Mouse (Mus musculus) E14TG2a.4 (cell line): ENCODE data around the gene Fgfbp1.

Experiments used
- H3K27me3 ChIP-seq: 2 replicates; pipeline ENCODE4 v1.6.1; 2014; ENCODE audit warnings: low read length, control low read depth; ENCODE audit not compliant: insufficient read depth
- H3K36me3 ChIP-seq: 2 replicates; pipeline ENCODE4 v1.6.1; 2014; ENCODE audit warnings: low read length, control low read depth; ENCODE audit not compliant: insufficient read depth
- H3K4me1 ChIP-seq: replicated peaks from 2 replicates; pipeline ENCODE4 v1.6.1; 2014; ENCODE audit warnings: low read depth, low read length, control low read depth
- H3K4me3 ChIP-seq: replicated peaks from 2 replicates; pipeline ENCODE4 v1.5.1; 2014; ENCODE audit warnings: mild to moderate bottlenecking, low read length
- H3K9me3 ChIP-seq: 2 replicates; pipeline ENCODE4 v1.6.1; 2014; ENCODE audit warnings: low read length, control low read depth
- CTCF ChIP-seq: conservative IDR thresholded peaks from 2 replicates; pipeline ENCODE4 v1.5.1; 2014; ENCODE audit warnings: low read length
- NANOG ChIP-seq: IDR thresholded peaks from 2 replicates; pipeline ENCODE4 v1.6.1; 2014; ENCODE audit warnings: borderline replicate concordance, low read length, mixed read lengths
- POU5F1 ChIP-seq: IDR thresholded peaks from 2 replicates; pipeline ENCODE4 v1.6.1; 2014; ENCODE audit warnings: low read length, borderline replicate concordance

Fgfbp1 gene

DNA sequence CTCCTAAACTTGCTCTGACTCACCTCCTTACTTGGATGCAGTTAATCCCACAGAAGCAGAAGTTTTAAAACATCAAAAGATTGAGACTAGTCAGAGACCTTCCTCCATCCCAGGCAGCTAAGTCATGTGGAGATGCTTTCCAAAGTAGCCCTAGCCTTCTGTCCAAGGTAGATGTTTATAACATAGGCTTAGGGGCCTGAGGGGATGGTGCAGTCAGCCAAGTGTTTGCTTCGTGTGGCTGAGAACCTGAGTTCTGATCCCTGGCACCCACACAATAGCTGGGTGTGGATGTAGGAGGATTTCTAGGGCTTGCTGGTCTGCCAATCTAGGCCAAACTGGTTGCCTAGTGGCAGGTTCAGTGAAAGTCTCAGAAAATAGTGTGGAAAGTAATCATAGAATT lies 28.3 kb downstream of the Fgfbp1 start:
- TF ChIP-seq POU5F1 (no peak), NANOG (no peak), CTCF (no peak)
- 0 out of 2 replicates have a peak, but pooled peaks cover 2% of the 10 kb centered on the region for H3K27me3 ChIP-seq
- no peaks in the 10 kb centered on the region for H3K36me3 ChIP-seq
- H3K4me1 ChIP-seq, result peaks cover 16% of the 10 kb centered on the region
- H3K9me3 ChIP-seq, result peaks cover 8% of the 10 kb centered on the region; the same call in 1 of the 2 replicates
- no peak overlapping the region for H3K4me3 ChIP-seq

DNA sequence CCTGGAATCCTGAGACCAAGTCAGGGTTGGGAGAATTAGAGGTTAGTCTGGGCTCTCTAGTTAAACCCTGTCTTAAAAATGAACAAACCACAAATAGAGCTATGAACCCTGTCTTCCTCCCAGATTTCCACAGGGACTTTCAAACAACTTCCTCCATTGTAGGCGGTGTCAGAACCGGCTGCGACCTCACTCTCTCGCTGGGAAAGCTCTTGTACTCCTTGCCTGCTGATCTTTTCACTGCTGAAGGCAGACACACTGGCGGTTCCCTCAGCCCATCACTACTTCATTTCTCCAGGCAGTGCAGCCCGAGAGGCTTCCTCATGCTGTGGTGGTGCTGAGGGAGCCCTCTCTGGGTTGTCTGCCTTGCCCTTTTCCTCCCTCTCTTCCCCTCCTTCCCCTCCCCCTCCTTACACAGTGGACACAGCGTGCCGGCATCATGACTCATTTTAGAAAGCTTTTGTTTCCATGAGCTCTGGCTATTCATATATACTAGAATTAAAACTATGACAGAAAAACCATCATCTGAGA lies 32.8 kb downstream of the Fgfbp1 start:
- no peak for TF ChIP-seq NANOG
- TF ChIP-seq CTCF, result no peak
- TF ChIP-seq POU5F1, result no peak
- H3K36me3 ChIP-seq, result no peaks in the 10 kb centered on the region
- H3K4me3 ChIP-seq, result peak overlapping the region; percentile 67
- 0 out of 2 replicates have a peak, but pooled peaks cover 2% of the 10 kb centered on the region for H3K27me3 ChIP-seq
- no peaks in the 10 kb centered on the region for H3K9me3 ChIP-seq
- peaks cover 42% of the 10 kb centered on the region for H3K4me1 ChIP-seq

DNA sequence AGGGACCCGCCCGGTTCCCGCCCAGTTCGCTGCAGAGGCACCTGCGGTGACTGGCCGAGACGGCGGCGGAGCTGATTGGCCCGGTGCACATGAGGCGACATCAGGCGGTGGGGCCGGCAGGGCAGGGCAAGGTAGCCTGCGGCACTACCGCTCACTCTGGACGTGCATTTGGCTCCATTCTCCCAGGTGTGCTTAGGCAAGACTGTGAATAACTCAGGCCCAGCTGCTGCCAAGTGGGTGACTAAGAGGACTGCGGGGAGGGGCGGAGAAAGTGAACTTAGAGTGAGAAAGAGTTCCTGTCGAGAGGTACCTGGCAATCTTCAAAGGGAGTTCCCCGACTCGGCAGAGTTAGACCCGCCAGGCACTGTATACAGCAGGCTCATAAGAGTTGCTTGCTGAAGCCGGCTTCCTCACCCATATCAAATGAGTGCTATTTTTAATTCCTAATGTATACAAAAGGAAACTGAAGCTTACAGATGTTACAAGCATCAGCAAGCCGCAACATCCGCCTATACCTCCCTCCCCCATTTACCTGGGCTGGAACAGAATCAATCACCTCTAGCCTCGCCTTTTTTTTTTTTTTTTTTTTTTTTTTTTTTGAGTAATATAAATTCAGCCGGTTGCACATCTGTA lies 33.4 kb downstream of the Fgfbp1 start:
- peak overlapping the region; percentile 67 for H3K4me3 ChIP-seq
- H3K9me3 ChIP-seq, result no peaks in the 10 kb centered on the region
- H3K27me3 ChIP-seq, result 0 out of 2 replicates have a peak, but pooled peaks cover under 1% of the 10 kb centered on the region
- no peak for TF ChIP-seq NANOG
- H3K36me3 ChIP-seq, result no peaks in the 10 kb centered on the region
- H3K4me1 ChIP-seq, result peaks cover 42% of the 10 kb centered on the region

DNA sequence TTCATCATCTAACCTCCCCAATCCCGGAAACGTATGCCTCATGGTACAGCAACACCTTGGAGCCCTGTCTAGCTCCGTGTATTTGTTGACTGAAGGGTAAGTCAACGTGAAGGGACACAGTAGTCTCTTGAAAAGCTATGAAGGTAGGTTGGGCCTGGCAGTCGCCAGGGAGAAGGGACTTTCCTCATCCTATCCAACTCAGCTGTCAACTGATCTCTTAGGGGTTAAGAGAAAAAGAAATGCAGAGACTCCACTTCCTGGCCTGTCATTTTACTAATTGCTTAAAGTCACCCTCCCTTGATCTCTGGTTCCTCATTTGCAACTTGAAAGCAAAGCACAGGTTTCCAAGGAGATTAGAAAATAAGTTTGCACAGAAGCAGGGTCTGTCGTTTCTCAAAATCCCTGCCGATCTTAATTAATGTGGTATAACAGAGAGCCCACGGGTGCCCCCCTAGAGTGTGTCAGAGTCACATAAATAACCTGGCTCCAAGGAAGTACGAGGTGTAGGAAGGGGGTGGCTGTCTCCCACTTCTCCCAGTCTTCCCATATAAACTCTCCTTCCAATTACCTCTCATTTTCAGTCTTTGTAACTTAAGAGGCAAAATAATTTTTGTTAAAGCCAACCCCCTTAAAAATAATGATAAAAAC lies 34.1 kb downstream of the Fgfbp1 start:
- TF ChIP-seq POU5F1 (no peak), NANOG (no peak), CTCF (no peak)

DNA sequence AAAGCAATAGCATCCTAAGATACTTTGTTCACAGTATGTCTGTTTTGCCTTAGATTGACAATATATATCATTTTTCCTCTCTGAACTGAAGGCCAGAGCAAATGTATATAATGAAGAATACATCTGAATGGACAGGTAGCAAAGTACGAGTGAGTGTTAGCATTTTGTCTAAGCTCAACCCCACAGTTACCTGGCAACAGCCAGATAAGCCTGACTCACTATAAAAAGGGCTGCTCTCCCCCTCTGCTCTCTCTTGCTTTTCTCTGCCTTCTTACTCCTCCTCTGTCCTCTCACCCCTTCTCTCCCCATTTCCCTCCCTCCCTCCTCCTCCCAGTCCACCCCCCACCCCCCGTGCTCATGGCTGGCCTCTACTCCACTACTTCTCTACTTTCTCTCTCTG lies 48.3 kb downstream of the Fgfbp1 start:
- Histone ChIP-seq H3K27me3 (no peaks in the 10 kb centered on the region), H3K4me1 (peaks cover 8% of the 10 kb centered on the region), H3K36me3 (no peaks in the 10 kb centered on the region), H3K9me3 (no peaks in the 10 kb centered on the region), H3K4me3 (no peak overlapping the region)
- TF ChIP-seq CTCF (no peak), POU5F1 (no peak), NANOG (no peak)

More for the DNA sequence above, 34.1 kb downstream of the Fgfbp1 start:
- H3K36me3 ChIP-seq, result no peaks in the 10 kb centered on the region
- H3K9me3 ChIP-seq, result no peaks in the 10 kb centered on the region
- H3K4me1 ChIP-seq, result peaks cover 42% of the 10 kb centered on the region
- H3K27me3 ChIP-seq, result no peaks in the 10 kb centered on the region
- H3K4me3 ChIP-seq, result peak overlapping the region; percentile 67
